Mouse (Mus musculus) midbrain, embryonic 16.5 days (tissue): ENCODE results near the gene Wipf2. TPM values are rescaled to one million over a fixed set of nuclear protein-coding genes. Genes with fewer than 3 reads are reported as not detected.
"Not testable (repeated sequence)": the region's sequence is repeated elsewhere in the genome, so short reads cannot be mapped to it uniquely, and the experiment has no call there.

ENCODE experiments used
- ATAC-seq: fragments of 200-750 bp; cut with Nextera tagmentation; 2 replicates; pipeline ENCODE4 v1.8.0; 2017; ENCODE audit warnings: moderate TSS enrichment
- H3K27ac ChIP-seq: fragments of 300-500 bp; sonication (generic); 2 replicates; pipeline ENCODE4 v1.5.1; 2014; ENCODE audit warnings: mild to moderate bottlenecking, low read length, mixed read lengths
- H3K27me3 ChIP-seq: fragments of 300-500 bp; sonication (generic); 2 replicates; pipeline ENCODE4 v1.6.1; 2014; ENCODE audit warnings: low read depth, low read length, mixed read lengths; ENCODE audit not compliant: control insufficient read depth, insufficient read depth
- H3K36me3 ChIP-seq: fragments of 300-500 bp; sonication (generic); 2 replicates; pipeline ENCODE4 v1.6.1; 2014; ENCODE audit warnings: mild to moderate bottlenecking, low read length, moderate library complexity, mixed read lengths; ENCODE audit not compliant: control insufficient read depth, insufficient read depth
- H3K4me1 ChIP-seq: fragments of 300-500 bp; sonication (generic); 2 replicates; pipeline ENCODE4 v1.6.1; 2014; ENCODE audit warnings: mild to moderate bottlenecking, low read length, mixed read lengths; ENCODE audit not compliant: control insufficient read depth, insufficient read depth
- H3K4me2 ChIP-seq: fragments of 300-500 bp; sonication (generic); 2 replicates; pipeline ENCODE4 v1.6.1; 2014; ENCODE audit warnings: mild to moderate bottlenecking, low read length, mixed read lengths
- H3K4me3 ChIP-seq: fragments of 300-500 bp; sonication (generic); 2 replicates; pipeline ENCODE4 v1.5.1; 2014; ENCODE audit warnings: low read depth, mild to moderate bottlenecking, low read length, moderate library complexity, mixed read lengths
- H3K9ac ChIP-seq: fragments of 300-500 bp; sonication (generic); 2 replicates; pipeline ENCODE4 v1.6.1; 2014; ENCODE audit warnings: low read depth, low read length, mixed read lengths
- H3K9me3 ChIP-seq: fragments of 300-500 bp; sonication (generic); replicated peaks from 2 replicates; pipeline ENCODE4 v1.6.1; 2014; ENCODE audit warnings: mild to moderate bottlenecking, low read length, mixed read lengths; ENCODE audit not compliant: control insufficient read depth, poor library complexity, severe bottlenecking
- WGBS: fragments of 180-500 bp; shearing (Covaris S2); extraction: QIAGEN DNeasy Blood & Tissue Kit; methylation state at CpG from one replicate; pipeline ENCODE4 v1.1.7; 2014; 5-methylcytosine and 5-hydroxymethylcytosine counted together
- polyA plus RNA-seq: library from polyadenylated mRNA; unstranded; fragments of >200 nt; fragmentation: Nextera tagmentation; extraction: Ambion mirVana; gene quantifications from 2 replicates; pipeline ENCODE4 v1.2.1, GENCODE M21; 2015

The Wipf2 gene
- polyA plus RNA-seq, 1 experiment from 2014 or later = 4.7 TPM

DNA sequence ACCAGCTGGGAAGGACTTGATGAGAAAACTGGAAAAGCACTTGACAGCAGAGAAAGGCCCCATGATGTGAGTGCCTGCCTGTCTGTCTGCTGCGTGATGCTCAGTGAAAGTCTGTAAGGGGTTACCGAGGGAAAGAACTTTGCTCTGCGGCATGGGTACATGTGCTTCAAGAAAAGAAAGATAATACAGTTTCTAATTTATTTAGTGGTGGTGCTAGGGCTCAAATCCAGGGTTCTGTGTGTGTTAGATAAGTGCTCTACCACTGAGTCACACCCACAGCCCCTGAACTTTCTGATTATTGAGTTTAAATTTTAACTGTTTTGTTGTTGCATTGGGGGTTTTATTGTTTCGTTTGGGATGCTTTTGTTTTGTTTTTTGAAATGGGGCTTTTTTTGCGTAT is 48.1 kb downstream of the Wipf2 start:
- H3K4me3 ChIP-seq = no peak overlapping the region
- no peak overlapping the region for H3K4me2 ChIP-seq
- ATAC-seq = no peak
- peaks cover 5% of the 10 kb centered on the region for H3K4me1 ChIP-seq
- no peak overlapping the region for H3K27ac ChIP-seq
- no peak overlapping the region for H3K9ac ChIP-seq
- H3K27me3 ChIP-seq = no peaks in the 10 kb centered on the region
- 84% methylated on average over 5 of the region's 5 CpGs for WGBS
- no peaks in the 10 kb centered on the region for H3K36me3 ChIP-seq
- no peaks in the 10 kb centered on the region for H3K9me3 ChIP-seq

DNA sequence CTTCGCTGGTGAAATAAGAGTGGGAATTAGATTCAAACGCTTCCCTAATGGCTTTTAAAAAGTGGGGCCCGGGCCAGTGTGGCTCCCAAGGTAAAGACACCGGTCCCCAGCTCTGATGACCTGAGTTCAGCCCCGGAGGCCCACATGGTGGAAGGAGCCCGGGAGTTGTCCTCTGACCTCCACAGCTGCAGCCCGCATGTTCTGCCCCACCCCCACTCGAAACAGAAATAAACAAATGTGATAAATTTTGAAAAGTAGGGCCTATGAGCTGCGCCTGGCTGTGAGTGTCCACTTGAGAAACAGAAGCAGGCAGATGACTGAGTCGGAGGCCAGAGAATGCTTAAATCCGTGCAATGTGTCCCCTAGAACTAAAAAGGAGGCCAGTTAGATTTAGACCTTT is 50.8 kb downstream of the Wipf2 start:
- Histone ChIP-seq H3K4me3 (no peak overlapping the region), H3K4me2 (no peak overlapping the region), H3K27me3 (no peaks in the 10 kb centered on the region), H3K36me3 (no peaks in the 10 kb centered on the region), H3K9me3 (no peaks in the 10 kb centered on the region), H3K27ac (no peak overlapping the region), H3K4me1 (no peaks in the 10 kb centered on the region), H3K9ac (no peak overlapping the region)
- no peak for ATAC-seq
- 85% methylated on average over 11 of the region's 11 CpGs for WGBS

DNA sequence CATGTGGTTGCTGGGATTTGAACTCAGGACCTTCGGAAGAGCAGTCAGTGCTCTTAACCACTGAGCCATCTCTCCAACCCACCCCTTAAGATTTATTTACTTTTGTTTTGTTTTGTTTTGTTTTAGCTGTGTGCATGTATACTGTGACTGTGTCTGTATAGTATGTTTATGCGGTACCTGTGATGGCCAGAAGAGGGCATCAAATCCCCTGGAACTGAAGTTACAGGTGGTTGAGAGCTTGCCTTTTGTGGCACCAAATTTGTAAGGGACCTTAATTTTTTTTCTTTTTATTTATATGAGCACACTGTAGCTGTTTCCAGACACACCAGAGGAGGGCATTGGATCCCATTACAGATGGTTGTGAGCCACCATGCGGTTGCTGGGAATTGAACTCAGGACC is 52.9 kb downstream of the Wipf2 start:
- ATAC-seq, H3K27ac ChIP-seq, H3K4me1 ChIP-seq, H3K9ac ChIP-seq, H3K4me3 ChIP-seq, H3K9me3 ChIP-seq, H3K27me3 ChIP-seq, H3K4me2 ChIP-seq, H3K36me3 ChIP-seq: not testable (repeated sequence)
- WGBS = 92% methylated on average over 3 of the region's 3 CpGs

- Histone ChIP-seq H3K27ac (no peak overlapping the region), H3K36me3 (no peaks in the 10 kb centered on the region), H3K9me3 (no peaks in the 10 kb centered on the region), H3K4me2 (no peak overlapping the region), H3K9ac (no peak overlapping the region), H3K4me3 (no peak overlapping the region), H3K4me1 (no peaks in the 10 kb centered on the region; the same call in 1 of the 2 replicates), H3K27me3 (no peaks in the 10 kb centered on the region)
- 76% methylated on average over 13 of the region's 13 CpGs for WGBS
- ATAC-seq = no peak
These were observed 54.1 kb downstream of the Wipf2 start for GRCm38 (mm10) chr11:98917428-98918005.

GRCm38 (mm10) chr11:98918231-98918630 is 54.8 kb downstream of the Wipf2 start:
- no peak for ATAC-seq
- Histone ChIP-seq H3K27ac (no peak overlapping the region), H3K9me3 (no peaks in the 10 kb centered on the region), H3K27me3 (no peaks in the 10 kb centered on the region), H3K9ac (no peak overlapping the region), H3K4me2 (no peak overlapping the region), H3K36me3 (no peaks in the 10 kb centered on the region), H3K4me3 (no peak overlapping the region), H3K4me1 (no peaks in the 10 kb centered on the region; the same call in 1 of the 2 replicates)
- WGBS = 81% methylated on average over 9 of the region's 9 CpGs

DNA sequence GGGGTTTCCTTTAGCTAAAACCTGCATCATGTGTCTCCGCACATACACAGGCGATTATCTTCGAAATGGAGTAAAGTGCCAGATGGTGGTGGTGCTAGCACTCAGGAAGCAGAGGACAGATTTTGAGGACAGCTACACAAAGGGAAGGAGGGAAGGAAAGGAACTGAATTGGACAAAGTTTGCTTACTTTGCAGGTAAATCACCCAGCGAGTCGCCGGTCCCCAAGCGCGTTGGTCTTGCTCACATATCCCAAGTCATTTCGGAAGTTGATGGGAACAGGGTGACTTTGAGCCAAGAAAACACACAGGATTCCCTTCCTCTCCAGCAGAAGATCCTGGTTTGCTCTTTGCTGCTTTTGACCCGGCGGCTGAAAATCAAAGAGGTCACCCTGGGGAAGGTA is 55.6 kb downstream of the Wipf2 start:
- Histone ChIP-seq H3K9me3 (no peaks in the 10 kb centered on the region), H3K4me3 (no peak overlapping the region), H3K4me2 (no peak overlapping the region), H3K4me1 (no peaks in the 10 kb centered on the region; the same call in 1 of the 2 replicates), H3K27ac (no peak overlapping the region), H3K36me3 (no peaks in the 10 kb centered on the region), H3K9ac (no peak overlapping the region), H3K27me3 (no peaks in the 10 kb centered on the region)
- WGBS = 89% methylated on average over 11 of the region's 11 CpGs
- no peak for ATAC-seq

DNA sequence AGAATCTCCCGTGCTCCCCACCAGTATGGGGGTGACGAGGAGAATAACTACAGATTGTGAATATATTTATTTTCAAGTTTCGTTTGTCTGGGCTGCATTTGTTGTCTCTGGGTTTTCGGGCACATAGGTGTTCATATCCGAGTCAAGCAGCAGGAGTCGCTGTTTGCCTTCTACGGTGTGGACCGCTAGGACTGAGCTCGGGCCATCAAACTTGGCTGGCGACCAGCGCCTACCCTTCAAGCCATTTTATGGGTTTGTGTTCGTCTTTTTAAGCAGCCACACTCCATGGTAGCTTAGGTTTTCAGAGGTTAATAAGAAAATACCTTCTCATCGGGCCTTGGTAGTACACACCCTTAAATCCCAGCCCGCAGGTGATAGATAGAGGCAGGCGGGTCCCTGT is 58.4 kb downstream of the Wipf2 start:
- not testable (repeated sequence) for H3K9ac ChIP-seq, H3K27ac ChIP-seq, H3K4me3 ChIP-seq, H3K36me3 ChIP-seq, H3K4me2 ChIP-seq, H3K9me3 ChIP-seq, ATAC-seq, H3K27me3 ChIP-seq
- 59% methylated on average over 15 of the region's 15 CpGs for WGBS
- H3K4me1 ChIP-seq = peaks cover 14% of the 10 kb centered on the region

GRCm38 (mm10) chr11:98922307-98922706 is 58.9 kb downstream of the Wipf2 start:
- H3K4me3 ChIP-seq, H3K36me3 ChIP-seq, H3K27me3 ChIP-seq, H3K27ac ChIP-seq, H3K4me2 ChIP-seq, H3K9me3 ChIP-seq, H3K9ac ChIP-seq: not testable (repeated sequence)
- peaks cover 16% of the 10 kb centered on the region for H3K4me1 ChIP-seq
- 56% methylated on average over 10 of the region's 10 CpGs for WGBS
- peak; percentile 16; the same call in 1 of the 2 replicates for ATAC-seq

DNA sequence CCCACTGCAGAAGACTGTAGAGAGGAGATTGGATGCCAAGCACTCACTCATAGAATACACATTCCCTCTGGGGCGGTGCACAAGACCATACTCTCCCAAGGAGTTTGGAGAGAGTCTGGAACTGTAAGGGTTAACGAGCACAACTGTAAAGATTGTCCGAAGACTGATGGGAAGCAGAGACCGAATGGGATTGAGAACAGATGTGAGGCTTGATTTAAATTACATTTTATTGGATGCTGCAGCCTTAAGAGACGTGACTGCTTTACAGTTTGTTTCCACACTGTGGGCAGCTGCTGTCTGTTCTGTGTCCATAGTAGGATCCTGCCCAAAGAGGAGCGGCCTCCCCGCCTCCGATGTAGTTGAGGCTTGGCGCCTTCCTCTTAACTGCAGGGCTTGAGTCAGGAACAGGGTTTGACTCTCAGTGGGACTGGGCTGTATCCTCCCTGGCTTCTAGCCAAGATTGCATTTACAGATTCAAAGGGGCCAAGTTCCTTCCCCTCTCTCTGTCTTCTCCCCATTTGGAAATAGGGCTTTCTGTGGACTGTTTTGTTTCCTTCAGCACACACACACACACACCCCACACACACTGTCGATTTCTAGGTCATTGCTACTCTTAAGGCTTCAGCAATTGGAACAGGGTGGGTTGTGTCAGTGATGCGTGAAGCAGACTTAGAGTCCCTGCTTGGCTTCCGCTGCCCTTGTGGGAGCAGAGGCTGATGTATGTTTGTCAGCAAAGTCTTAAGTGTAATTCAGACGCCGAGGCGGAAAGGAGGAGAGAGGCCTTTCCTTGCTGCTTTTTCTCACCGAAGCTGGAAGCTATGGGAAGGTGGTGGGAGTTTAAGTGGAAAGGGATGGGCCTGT is 59.6 kb downstream of the Wipf2 start:
- not testable (repeated sequence) for ATAC-seq, H3K36me3 ChIP-seq, H3K27me3 ChIP-seq, H3K4me3 ChIP-seq, H3K9ac ChIP-seq, H3K27ac ChIP-seq, H3K4me2 ChIP-seq, H3K9me3 ChIP-seq
- peaks cover 19% of the 10 kb centered on the region for H3K4me1 ChIP-seq
- 56% methylated on average over 16 of the region's 16 CpGs for WGBS
